Mouse (Mus musculus) erythroblast, embryonic 14.5 days (primary cell): Measurements from ENCODE around the gene Mamstr. TPM values are rescaled to one million over a fixed set of nuclear protein-coding genes. Genes with fewer than 3 reads are reported as not detected.

Experiments used
- H3K27me3 ChIP-seq: 2 replicates; pipeline ENCODE4 v1.6.1; 2012; ENCODE audit warnings: inconsistent platforms; ENCODE audit not compliant: control insufficient read depth
- H3K36me3 ChIP-seq: 2 replicates; pipeline ENCODE4 v1.6.1; 2012; ENCODE audit warnings: mild to moderate bottlenecking, inconsistent platforms; ENCODE audit not compliant: control insufficient read depth
- H3K4me1 ChIP-seq: 2 replicates; pipeline ENCODE4 v1.6.1; 2012; ENCODE audit warnings: inconsistent platforms; ENCODE audit not compliant: control insufficient read depth
- H3K4me3 ChIP-seq: replicated peaks from 2 replicates; pipeline ENCODE3; 2012; ENCODE audit warnings: moderate library complexity, mild to moderate bottlenecking, inconsistent platforms
- H3K9me3 ChIP-seq: 2 replicates; pipeline ENCODE4 v1.6.1; 2012; ENCODE audit warnings: low read length, inconsistent platforms, mixed read lengths; ENCODE audit not compliant: control insufficient read depth
- GATA1 ChIP-seq: IDR thresholded peaks from 2 replicates; pipeline ENCODE4 v1.6.1; 2012; ENCODE audit warnings: low read length, inconsistent platforms, mixed read lengths
- TAL1 ChIP-seq: IDR thresholded peaks from 3 replicates; pipeline ENCODE4 v1.6.1; 2012; ENCODE audit warnings: low read length, inconsistent platforms, mixed read lengths
- polyA plus RNA-seq: library from polyadenylated mRNA; stranded (reverse); fragments of >175 nt; gene quantifications from 2 replicates; pipeline ENCODE4 v1.2.3, GENCODE M21; 2012

Mamstr gene
- polyA plus RNA-seq, 1 experiment: not detected

DNA sequence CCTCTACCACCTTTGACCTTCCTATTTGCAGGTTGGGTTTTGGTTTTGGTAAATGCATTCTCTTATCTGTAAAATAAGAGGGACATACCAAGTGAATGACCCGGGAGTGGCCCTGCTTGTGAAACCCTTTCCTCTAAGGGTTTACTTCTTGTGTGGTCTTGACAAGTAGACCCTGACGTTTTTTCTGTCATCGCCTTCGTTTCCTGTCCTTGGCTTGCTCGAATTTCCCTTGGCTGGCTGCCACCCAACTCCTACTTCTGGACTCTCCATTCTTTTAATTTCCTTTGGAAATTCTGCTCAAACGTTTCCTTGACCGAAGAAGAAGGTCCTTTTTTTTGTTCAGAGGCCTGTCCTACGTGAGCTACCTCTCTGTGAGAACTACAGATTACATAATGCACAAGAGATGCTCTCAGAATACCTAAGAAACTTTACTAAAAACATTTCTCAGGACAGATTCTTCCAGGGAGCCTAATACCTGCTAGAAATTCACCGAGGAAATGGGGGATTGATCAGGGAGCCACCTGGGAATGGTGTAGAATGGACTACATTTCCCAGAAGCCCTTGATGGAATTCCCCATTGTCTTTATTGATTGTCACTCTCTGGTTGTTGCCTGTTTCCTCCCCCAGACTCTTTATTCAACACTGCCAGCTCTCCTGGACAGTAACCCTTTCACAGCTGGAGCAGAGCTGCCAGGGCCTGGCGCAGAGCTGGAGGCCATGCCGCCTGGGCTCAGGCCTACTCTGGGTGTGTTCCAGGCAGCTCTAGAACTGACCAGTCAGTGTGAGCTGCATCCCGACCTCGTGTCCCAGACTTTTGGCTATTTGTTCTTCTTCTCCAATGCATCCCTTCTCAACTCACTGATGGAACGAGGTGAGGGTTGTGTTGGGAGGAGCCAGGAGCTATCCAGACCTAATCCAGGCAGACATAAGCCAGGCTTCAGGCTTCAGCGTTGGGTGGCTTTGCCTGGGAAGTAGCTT, 3.8 kb upstream of the Mamstr start:
- 0 out of 2 replicates have a peak, but pooled peaks cover 2% of the 10 kb centered on the region for H3K9me3 ChIP-seq
- H3K4me1 ChIP-seq: no peaks in the 10 kb centered on the region
- H3K4me3 ChIP-seq: no peak overlapping the region
- peaks cover 9% of the 10 kb centered on the region for H3K27me3 ChIP-seq
- no peaks in the 10 kb centered on the region for H3K36me3 ChIP-seq
- TF ChIP-seq GATA1: no peak

DNA sequence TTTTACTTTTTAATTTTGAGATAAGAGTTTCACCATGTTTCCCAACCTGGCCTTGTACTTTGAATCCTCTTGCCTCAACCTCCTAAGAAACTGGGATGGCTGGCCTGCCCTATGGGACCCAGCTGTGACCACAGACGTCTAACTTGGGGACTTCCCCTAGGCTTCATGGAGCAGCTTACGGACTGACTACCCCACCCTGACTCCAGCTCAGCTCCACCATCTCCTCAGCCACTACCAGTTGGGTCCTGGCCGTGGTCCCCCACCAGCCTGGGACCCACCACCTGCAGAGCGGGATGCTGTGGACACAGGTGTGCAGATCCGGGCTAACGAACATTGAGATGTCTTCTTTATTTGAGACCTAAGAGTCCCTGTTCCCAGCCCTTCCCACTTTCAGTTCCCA, 2.1 kb upstream of the Mamstr start:
- no peaks in the 10 kb centered on the region; the same call in 1 of the 2 replicates for H3K4me1 ChIP-seq
- no peaks in the 10 kb centered on the region for H3K36me3 ChIP-seq
- peaks cover 8% of the 10 kb centered on the region; the same call in 1 of the 2 replicates for H3K27me3 ChIP-seq
- no peak overlapping the region for H3K4me3 ChIP-seq
- H3K9me3 ChIP-seq: 0 out of 2 replicates have a peak, but pooled peaks cover 2% of the 10 kb centered on the region
- no peak for TF ChIP-seq GATA1

DNA sequence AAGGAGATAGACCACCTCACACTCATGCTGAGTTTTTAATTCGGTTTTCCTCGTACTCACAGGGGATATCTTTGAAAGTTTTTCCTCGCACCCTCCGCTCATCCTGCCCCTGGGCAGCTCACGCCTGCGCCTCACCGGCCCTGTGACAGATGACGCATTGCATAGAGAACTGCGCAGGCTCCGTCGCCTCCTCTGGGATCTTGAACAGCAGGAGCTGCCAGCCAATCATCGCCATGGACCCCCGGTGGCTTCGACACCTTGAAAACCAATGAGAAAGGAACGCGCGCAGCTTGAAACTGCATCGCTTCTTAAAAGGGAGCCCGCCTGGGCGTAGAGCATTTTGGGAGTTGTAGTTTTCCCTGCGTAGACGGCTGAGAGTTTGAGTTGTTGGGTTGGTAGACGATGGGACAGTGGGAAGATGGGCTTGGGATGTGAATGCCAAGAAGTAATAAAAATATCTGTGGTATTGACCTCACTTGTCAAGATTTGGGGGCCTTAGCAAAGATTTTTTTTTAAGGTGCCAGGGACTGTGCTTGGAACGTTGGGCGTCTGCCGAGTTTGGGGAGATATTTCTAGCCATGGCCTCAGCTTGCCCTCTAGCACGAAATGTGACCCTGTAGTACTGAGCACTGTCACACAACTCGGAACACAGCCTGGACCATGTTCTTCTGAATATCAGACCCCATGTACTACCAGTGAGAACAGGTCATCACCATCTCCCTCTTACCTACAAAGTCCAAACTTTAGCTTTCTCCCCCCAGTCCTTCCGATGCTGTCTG, 965 bp upstream of the Mamstr start:
- peaks cover 11% of the 10 kb centered on the region for H3K4me1 ChIP-seq

DNA sequence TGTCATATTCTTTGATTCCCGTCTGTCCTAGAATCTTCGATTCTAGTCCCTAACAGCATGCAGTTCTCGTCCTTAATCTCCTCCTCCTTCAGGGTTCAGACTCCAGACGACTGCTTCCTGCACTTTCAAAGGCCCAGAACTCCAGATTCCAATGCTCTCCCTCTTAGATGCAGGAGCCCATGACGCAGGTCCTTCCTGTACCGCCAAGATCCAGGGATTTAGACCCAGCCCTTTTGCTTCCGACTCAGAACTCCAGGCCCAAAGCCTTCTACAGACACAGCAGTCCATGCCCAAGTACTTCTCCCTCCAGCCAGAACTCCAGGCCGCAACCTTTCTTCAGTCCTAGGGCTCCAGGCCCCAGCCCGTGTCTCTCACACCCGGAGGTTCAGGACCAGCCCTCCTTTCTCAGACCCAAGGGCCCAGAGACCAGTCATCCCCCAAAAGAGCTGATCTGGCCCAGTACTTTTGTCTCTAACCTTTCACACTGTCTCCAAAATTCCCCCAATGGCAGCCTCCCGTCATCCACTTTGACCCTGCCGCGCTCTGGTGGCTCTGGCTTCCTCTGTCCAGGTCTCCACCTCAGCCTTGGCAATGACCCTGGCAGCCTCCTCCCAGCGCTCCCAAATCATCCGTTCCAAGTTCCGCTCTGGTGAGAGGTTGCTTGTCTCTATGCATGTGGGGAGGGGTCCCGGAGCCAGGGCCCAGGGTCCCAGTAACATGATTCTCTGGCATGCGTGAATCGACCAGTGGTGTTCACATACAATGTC, 597 bp downstream of the Mamstr start:
- Histone ChIP-seq H3K4me1 (peaks cover 16% of the 10 kb centered on the region), H3K9me3 (no peaks in the 10 kb centered on the region), H3K27me3 (peaks cover 25% of the 10 kb centered on the region), H3K36me3 (no peaks in the 10 kb centered on the region), H3K4me3 (no peak overlapping the region)
- TF ChIP-seq GATA1 (no peak), TAL1 (no peak)

More for the DNA sequence above, 965 bp upstream of the Mamstr start:
- TF ChIP-seq GATA1 (no peak), TAL1 (no peak)
- H3K4me3 ChIP-seq: no peak overlapping the region
- 0 out of 2 replicates have a peak, but pooled peaks cover 2% of the 10 kb centered on the region for H3K9me3 ChIP-seq
- H3K27me3 ChIP-seq: peaks cover 14% of the 10 kb centered on the region
- H3K36me3 ChIP-seq: no peaks in the 10 kb centered on the region

DNA sequence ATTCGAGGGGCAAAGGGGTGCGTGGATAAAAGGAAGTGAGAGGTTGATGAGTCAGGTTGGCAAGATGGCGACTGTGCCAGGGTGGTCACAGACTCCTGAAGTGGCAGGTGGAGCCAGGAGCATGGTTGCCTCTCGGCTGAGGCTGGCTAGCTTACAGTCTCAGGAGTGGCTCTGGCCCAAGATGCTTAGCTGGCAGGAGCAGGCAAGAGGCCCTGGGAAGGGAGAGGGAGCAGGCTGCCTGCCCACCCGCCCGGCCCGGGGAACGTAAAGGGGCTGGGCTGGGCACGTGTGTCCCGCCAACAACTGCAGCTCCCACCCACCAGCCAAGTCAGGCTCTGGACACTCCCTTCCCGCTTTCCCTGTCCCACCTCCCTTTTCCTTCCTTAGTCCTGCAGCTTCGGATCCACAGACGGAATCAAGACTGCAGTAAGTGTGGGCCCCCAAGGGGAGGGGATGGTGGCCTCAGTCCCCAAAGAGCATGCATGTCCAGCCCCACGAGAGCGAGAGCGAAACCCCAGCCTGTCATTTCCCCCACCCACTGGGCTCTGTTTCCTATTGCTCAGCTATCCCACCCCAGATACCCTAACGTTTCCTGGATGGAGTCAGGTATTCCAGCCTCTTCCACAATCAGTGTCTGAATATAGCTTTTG, 1.7 kb downstream of the Mamstr start:
- H3K36me3 ChIP-seq: no peaks in the 10 kb centered on the region
- peaks cover 16% of the 10 kb centered on the region for H3K4me1 ChIP-seq
- no peaks in the 10 kb centered on the region for H3K9me3 ChIP-seq
- no peak overlapping the region for H3K4me3 ChIP-seq
- peaks cover 25% of the 10 kb centered on the region for H3K27me3 ChIP-seq
- TF ChIP-seq GATA1 (no peak), TAL1 (no peak)

DNA sequence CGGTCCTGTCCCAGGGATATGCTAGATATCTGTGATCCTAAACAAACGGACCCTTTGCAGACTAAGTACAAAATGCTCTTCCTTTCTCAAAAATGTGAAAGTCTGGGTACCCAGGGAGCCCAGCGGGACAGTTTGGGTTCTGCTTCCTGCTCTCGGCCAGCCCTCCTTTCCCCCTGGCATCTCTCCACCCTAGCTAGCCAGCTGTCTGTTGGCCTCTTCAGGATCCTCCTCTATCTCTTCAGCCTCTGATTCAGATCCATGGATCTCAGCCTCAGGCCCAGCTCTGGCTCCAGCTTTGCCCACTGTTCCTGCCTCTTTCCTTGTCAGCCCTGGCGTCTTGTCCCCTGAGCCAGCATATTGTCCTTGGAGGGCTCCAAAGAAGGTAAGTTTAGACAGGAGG, 2.3 kb downstream of the Mamstr start:
- Histone ChIP-seq H3K36me3 (no peaks in the 10 kb centered on the region), H3K4me1 (peaks cover 16% of the 10 kb centered on the region), H3K4me3 (no peak overlapping the region), H3K27me3 (peaks cover 25% of the 10 kb centered on the region), H3K9me3 (no peaks in the 10 kb centered on the region)
- TF ChIP-seq TAL1 (no peak), GATA1 (no peak)

DNA sequence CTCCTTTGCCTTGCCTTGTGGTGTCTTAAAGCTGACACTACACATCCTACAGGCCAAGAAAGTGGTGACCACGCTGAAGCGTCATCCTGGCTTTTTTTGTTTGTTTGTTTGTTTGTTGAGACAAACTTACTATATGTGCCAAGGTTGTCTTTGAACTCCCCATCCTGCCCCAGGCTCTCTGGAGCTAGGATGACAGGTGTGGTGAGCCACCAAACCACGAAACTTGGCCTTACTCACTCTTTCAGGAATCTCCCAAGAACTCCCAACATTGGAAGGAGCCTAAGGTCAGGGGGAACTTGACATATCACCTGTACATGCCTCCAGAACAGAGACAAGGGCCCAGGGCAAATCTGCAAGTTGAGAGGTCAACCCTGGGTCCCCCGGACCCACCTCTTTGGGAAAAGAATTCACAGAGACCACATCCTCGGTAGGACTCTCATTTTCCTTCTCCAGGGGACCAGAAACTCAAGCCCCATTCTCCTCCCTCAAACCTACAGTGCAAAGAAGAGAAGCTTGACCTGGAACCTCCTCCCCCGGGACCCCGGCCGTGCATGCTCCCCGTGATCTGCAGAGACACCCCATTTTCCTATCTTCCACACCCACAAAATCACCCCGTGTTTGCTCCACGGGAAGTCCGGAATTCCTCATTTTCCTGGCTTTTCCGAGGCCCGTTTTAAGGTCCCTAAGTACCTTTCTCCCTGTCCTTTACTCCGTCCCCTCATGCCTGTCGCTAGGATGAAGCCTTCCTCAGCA, 2.9 kb downstream of the Mamstr start:
- Histone ChIP-seq H3K4me3 (peak overlapping the region; percentile 28), H3K36me3 (no peaks in the 10 kb centered on the region), H3K27me3 (peaks cover 30% of the 10 kb centered on the region), H3K9me3 (no peaks in the 10 kb centered on the region), H3K4me1 (peaks cover 16% of the 10 kb centered on the region)
- TF ChIP-seq GATA1 (no peak), TAL1 (no peak)

DNA sequence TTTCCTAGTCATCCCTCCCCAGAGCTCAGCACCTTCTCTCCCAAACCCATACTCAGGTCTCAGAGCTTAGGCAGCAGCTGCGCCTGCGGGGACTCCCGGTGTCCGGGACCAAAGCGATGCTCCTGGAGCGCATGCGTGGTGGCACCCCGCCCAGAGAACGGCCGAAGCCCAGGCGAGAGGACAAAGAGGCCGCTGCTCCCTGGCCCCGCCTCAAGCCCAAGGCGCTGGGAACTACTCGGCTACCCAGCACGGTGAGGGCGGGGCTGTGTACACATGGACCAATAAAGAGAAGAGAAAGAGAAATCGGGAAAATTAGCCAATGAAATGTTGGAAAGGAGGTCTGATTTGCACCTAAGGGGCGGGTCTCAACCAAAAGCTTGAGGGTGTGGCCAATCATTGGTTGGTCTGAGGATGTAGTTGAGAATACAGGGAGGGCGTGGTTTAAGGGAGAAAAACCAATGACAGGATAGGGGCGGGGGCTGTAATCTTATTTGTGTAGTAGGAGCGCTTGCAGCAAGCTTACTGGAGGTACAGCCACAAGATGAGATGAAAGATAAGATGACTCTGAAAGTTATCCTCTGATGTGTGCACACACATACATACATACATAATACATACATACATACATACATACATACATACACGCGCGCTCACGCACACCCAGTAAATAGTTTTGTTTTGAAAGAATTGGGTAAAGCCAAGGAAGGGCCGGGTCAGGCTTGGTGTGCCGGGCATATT, 3.8 kb downstream of the Mamstr start:
- peaks cover 30% of the 10 kb centered on the region for H3K27me3 ChIP-seq
- peaks cover 16% of the 10 kb centered on the region for H3K4me1 ChIP-seq
- H3K36me3 ChIP-seq: no peaks in the 10 kb centered on the region
- TF ChIP-seq TAL1: no peak
- no peak for TF ChIP-seq GATA1
- H3K9me3 ChIP-seq: no peaks in the 10 kb centered on the region
- peak overlapping the region; percentile 28 for H3K4me3 ChIP-seq
